Mouse (Mus musculus): Measurements from ENCODE around the gene Ddah1. TPM values are rescaled to one million over a fixed set of nuclear protein-coding genes. Genes with fewer than 3 reads are reported as not detected.

The Ddah1 gene
- polyA plus RNA-seq, 1 experiment from 2014 or later = 28.0 TPM

DNA sequence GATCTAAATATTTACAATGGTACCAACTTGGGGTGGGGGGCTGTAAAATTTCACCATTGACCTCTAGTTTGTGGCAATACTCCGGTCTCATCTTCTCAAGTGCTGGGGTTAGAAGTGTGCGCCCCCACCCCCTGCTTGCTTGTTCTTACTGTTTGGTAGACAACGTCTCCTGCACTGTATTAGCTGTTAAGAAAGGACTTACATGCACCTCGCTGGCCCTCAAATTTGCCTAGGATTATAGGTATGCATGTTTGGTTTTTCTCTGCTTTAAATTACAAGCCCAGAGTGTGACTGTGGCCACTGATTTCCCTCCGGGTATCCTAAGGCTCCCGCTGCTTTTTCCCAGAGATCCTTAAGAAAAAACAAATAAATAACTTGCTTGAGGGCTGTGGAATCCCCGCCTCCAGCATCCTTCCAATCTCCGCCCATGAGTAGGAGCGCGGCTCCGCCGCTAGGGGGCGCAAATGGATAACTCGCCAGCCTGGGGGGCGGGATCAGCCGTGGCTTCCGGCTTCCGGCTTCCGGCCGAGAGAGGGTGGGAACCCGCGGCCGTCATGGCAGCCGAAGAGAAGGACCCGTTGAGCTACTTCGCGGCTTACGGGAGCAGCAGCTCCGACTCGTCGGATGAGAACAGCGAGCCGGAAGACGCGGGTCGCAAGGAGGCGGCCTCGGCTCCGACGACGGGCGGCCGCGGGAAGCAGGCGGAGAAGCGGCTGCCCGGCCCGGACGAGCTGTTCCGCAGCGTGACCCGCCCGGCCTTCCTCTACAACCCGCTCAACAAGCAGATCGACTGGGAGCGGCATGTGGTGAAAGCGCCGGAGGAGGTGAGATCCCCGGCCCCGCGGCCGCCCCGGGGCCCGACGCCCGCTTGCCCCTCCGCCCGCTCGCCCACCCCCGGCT, 179.3 kb downstream of the Ddah1 start, which contains the start of gene 2410004B18Rik:
Gene 2410004B18Rik (plus strand): TSS at position 510 of the 900 bp plus-strand sequence.
- peak; percentile 86 for ATAC-seq (replicated peaks; ENCODE audit: insufficient number of reproducible peaks, low FRiP score, low TSS enrichment, low read depth)
- H3K27me3 ChIP-seq (ENCODE audit: control insufficient read depth, insufficient read depth, low read length) = no peaks in the 10 kb centered on the region

DNA sequence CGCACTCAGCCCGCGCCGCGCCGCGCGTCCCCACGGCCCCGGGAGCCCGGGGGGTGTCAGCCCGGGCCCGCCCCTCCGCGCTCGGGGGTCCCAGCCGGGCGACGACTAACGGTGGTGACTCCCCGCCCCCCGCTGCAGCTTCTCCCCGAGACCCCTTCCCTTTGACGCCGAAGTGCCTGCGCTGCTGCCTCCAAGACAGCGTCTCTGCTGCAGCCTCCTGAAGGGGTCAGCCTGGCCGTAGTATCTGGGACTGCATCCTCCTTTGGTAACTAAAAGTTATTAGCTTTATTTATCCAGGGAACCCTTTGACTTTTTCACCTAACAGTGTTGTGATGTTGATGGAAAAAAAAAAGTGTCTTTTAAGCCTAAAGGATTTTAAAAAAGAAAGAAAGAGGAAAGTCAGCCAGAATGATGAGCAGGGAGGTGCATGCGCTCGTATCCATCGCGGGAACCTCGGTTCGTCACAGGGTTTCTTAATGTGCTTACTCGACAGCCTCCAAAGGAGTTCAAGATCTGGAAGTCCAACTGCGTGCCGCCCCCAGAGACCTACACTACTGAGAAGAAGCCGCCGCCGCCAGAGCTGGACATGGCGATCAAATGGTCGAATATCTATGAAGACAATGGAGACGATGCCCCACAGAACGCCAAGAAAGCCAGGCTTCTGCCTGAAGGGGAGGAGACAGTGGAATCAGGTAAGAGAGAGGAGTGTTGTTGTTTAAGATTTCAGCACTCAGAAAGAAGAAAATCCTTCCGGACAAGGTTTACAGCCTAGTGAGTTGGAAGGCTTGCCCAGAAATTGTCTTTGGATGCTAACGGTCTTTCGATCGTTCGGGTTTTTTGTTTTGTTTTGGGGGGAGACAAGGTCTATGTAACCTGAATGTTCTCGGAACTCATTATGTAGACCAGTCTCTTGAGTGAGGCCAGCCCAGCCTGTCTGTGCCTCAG, 180.2 kb downstream of the Ddah1 start:
- Histone ChIP-seq H3K4me1 (ENCODE audit: control insufficient read depth, insufficient read depth, low read length) (no peaks in the 10 kb centered on the region), H3K4me2 (ENCODE audit: low read depth, low read length) (peak overlapping the region; percentile 69), H3K9me3 (replicated peaks; ENCODE audit: control insufficient read depth, low read length) (no peaks in the 10 kb centered on the region), H3K36me3 (replicated peaks; ENCODE audit: control insufficient read depth, insufficient read depth, low read depth, low read length) (no peaks in the 10 kb centered on the region; the same call in 1 of the 2 replicates), H3K27ac (replicated peaks; ENCODE audit: low read depth, low read length) (peak overlapping the region; percentile 43; the same call in 1 of the 2 replicates), H3K4me3 (ENCODE audit: low read depth, low read length) (peak overlapping the region; percentile 99), H3K27me3 (ENCODE audit: control insufficient read depth, insufficient read depth, low read length) (no peaks in the 10 kb centered on the region), H3K9ac (replicated peaks; ENCODE audit: low read length) (peak overlapping the region; percentile 87)
- DNase-seq (ENCODE audit: low spot score) (no peak), ATAC-seq (replicated peaks; ENCODE audit: insufficient number of reproducible peaks, low FRiP score, low TSS enrichment, low read depth) (no peak)
- 22% methylated on average over 47 of the region's 50 CpGs for WGBS

More for the DNA sequence above, 179.3 kb downstream of the Ddah1 start, which contains the start of gene 2410004B18Rik:
- H3K4me1 ChIP-seq (ENCODE audit: control insufficient read depth, insufficient read depth, low read length) = no peaks in the 10 kb centered on the region
- no peaks in the 10 kb centered on the region for H3K9me3 ChIP-seq (replicated peaks; ENCODE audit: control insufficient read depth, low read length)
- peak; percentile 96 for DNase-seq (ENCODE audit: low spot score)
- H3K4me2 ChIP-seq (ENCODE audit: low read depth, low read length) = peak within 1 kb of the TSS; percentile 69
- no peaks in the 10 kb centered on the region; the same call in 1 of the 2 replicates for H3K36me3 ChIP-seq (replicated peaks; ENCODE audit: control insufficient read depth, insufficient read depth, low read depth, low read length)
- peak within 1 kb of the TSS; percentile 87 for H3K9ac ChIP-seq (replicated peaks; ENCODE audit: low read length)
- H3K27ac ChIP-seq (replicated peaks; ENCODE audit: low read depth, low read length) = peak within 1 kb of the TSS; percentile 43; the same call in 1 of the 2 replicates
- peak within 1 kb of the TSS; percentile 99 for H3K4me3 ChIP-seq (ENCODE audit: low read depth, low read length)
- WGBS = 2% methylated on average over 61 of the region's 70 CpGs

- no peak overlapping the region for H3K27ac ChIP-seq (replicated peaks; ENCODE audit: low read depth, low read length)
- no peak overlapping the region for H3K9ac ChIP-seq (replicated peaks; ENCODE audit: low read length)
- H3K36me3 ChIP-seq (replicated peaks; ENCODE audit: control insufficient read depth, insufficient read depth, low read depth, low read length) = no peaks in the 10 kb centered on the region; the same call in 1 of the 2 replicates
- no peak for ATAC-seq (replicated peaks; ENCODE audit: insufficient number of reproducible peaks, low FRiP score, low TSS enrichment, low read depth)
- no peaks in the 10 kb centered on the region for H3K4me1 ChIP-seq (ENCODE audit: control insufficient read depth, insufficient read depth, low read length)
- H3K27me3 ChIP-seq (ENCODE audit: control insufficient read depth, insufficient read depth, low read length) = no peaks in the 10 kb centered on the region
- WGBS = 83% methylated on average over 12 of the region's 12 CpGs
- no peak overlapping the region; the same call in 1 of the 2 replicates for H3K4me2 ChIP-seq (ENCODE audit: low read depth, low read length)
- H3K9me3 ChIP-seq (replicated peaks; ENCODE audit: control insufficient read depth, low read length) = no peaks in the 10 kb centered on the region
- H3K4me3 ChIP-seq (ENCODE audit: low read depth, low read length) = no peak overlapping the region
- no peak for DNase-seq (ENCODE audit: low spot score)
These were observed 180.9 kb downstream of the Ddah1 start for GRCm38 (mm10) chr3:145939402-145939801.

- DNase-seq (ENCODE audit: low spot score) (no peak), ATAC-seq (replicated peaks; ENCODE audit: insufficient number of reproducible peaks, low FRiP score, low TSS enrichment, low read depth) (no peak)
- Histone ChIP-seq H3K9me3 (replicated peaks; ENCODE audit: control insufficient read depth, low read length) (no peaks in the 10 kb centered on the region), H3K36me3 (replicated peaks; ENCODE audit: control insufficient read depth, insufficient read depth, low read depth, low read length) (no peaks in the 10 kb centered on the region; the same call in 1 of the 2 replicates), H3K4me2 (ENCODE audit: low read depth, low read length) (no peak overlapping the region), H3K4me3 (ENCODE audit: low read depth, low read length) (no peak overlapping the region), H3K27me3 (ENCODE audit: control insufficient read depth, insufficient read depth, low read length) (no peaks in the 10 kb centered on the region), H3K4me1 (ENCODE audit: control insufficient read depth, insufficient read depth, low read length) (no peaks in the 10 kb centered on the region), H3K9ac (replicated peaks; ENCODE audit: low read length) (no peak overlapping the region), H3K27ac (replicated peaks; ENCODE audit: low read depth, low read length) (no peak overlapping the region)
- WGBS = 90% methylated on average over 4 of the region's 4 CpGs
These were observed 181.5 kb downstream of the Ddah1 start for GRCm38 (mm10) chr3:145939971-145940370.

DNA sequence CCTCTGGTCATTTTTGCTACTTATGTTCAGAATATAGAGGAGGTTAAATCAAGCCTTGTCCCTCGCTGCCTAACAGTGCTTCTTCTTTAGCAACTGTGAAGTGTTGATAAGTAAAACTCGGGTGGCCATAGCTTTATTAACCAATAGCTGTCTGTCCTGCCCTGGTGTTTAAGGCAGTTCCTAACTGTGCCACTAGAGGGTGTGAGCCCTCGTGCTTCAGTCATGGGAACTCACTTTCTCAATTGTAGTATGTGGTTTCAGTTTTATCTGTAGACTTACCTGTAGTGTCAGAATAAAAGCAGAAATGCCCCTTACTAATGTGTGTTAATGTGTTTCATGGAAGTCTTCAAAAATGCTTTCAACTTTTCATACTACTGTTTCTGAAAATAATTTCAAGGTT, 183.5 kb downstream of the Ddah1 start:
- Histone ChIP-seq H3K4me3 (ENCODE audit: low read depth, low read length) (no peak overlapping the region), H3K4me2 (ENCODE audit: low read depth, low read length) (no peak overlapping the region), H3K36me3 (replicated peaks; ENCODE audit: control insufficient read depth, insufficient read depth, low read depth, low read length) (no peaks in the 10 kb centered on the region; the same call in 1 of the 2 replicates), H3K9me3 (replicated peaks; ENCODE audit: control insufficient read depth, low read length) (no peaks in the 10 kb centered on the region), H3K4me1 (ENCODE audit: control insufficient read depth, insufficient read depth, low read length) (no peaks in the 10 kb centered on the region), H3K27ac (replicated peaks; ENCODE audit: low read depth, low read length) (no peak overlapping the region), H3K27me3 (ENCODE audit: control insufficient read depth, insufficient read depth, low read length) (no peaks in the 10 kb centered on the region), H3K9ac (replicated peaks; ENCODE audit: low read length) (no peak overlapping the region)
- DNase-seq (ENCODE audit: low spot score) (peak; percentile 77), ATAC-seq (replicated peaks; ENCODE audit: insufficient number of reproducible peaks, low FRiP score, low TSS enrichment, low read depth) (no peak)
- 16% methylated on average over 3 of the region's 3 CpGs for WGBS

Other genes with a start within 250 kb of the Ddah1 start
- 47.2 and 47.5 TPM in 2 replicates for gene Znhit6, start 182.5 kb upstream of the Ddah1 start, polyA plus RNA-seq (2014; fragmentation: Nextera tagmentation; extraction: Ambion mirVana)
- gene Ccn1, start 108.7 kb upstream of the Ddah1 start, polyA plus RNA-seq (2014; fragmentation: Nextera tagmentation; extraction: Ambion mirVana) = 28.9 and 29.6 TPM in 2 replicates
- 59.5 and 61.5 TPM in 2 replicates for gene Bcl10, start 164.1 kb downstream of the Ddah1 start, polyA plus RNA-seq (2014; fragmentation: Nextera tagmentation; extraction: Ambion mirVana)
- gene 2410004B18Rik, start 179.3 kb downstream of the Ddah1 start, polyA plus RNA-seq (2014; fragmentation: Nextera tagmentation; extraction: Ambion mirVana) = 57.8 and 70.0 TPM in 2 replicates
- 1.9 and 2.0 TPM in 2 replicates for gene Syde2, start 229.2 kb downstream of the Ddah1 start, polyA plus RNA-seq (2014; fragmentation: Nextera tagmentation; extraction: Ambion mirVana)